Mouse (Mus musculus): ENCODE results near the gene Gm10717.
"Not testable (repeated sequence)": the region's sequence is repeated elsewhere in the genome, so short reads cannot be mapped to it uniquely, and the experiment has no call there.

DNA sequence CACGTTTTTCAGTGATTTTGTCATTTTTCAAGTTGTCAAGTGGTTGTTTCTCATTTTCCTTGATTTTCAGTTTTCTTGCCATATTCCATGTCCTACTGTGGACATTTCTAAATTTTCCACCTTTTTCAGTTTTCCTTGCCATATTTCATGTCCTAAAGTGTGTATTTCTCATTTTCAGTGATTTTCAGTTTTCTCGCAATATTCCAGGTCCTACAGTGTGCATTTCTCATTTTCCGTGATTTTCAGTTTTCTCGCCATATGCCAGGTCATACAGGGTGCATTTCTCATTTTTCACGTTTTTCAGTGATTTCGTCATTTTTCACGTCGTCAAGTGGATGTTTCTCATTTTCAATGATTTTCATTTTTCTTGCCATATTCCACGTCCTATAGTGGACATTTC is 6.3 kb upstream of the Gm10717 start:
- not testable (repeated sequence) for TF ChIP-seq CTCF (IDR thresholded peaks at IDR 0.05; ENCODE audit: low read depth, low read length); TAL1 (conservative IDR thresholded peaks at IDR 0.05; ENCODE audit: low read depth, low read length); GATA1 (IDR thresholded peaks at IDR 0.05; ENCODE audit: borderline replicate concordance, low read length); GATA2 (IDR thresholded peaks at IDR 0.05; ENCODE audit: borderline replicate concordance, low read depth, low read length)

Measured in G1E (cell line).